Mouse (Mus musculus): ENCODE data around the gene Fxyd2.
A peak's percentile ranks its signal among the peaks of the same experiment; 100 is the strongest.

The Fxyd2 gene

GRCm38 (mm10) chr9:45399434-45399833, at the start of gene Fxyd2:
Gene Fxyd2 (plus strand): TSS chr9:45399669.
- no peak for DNase-seq (ENCODE audit: low read depth, low spot score)

GRCm38 (mm10) chr9:45349851-45350250, 49.6 kb upstream of the Fxyd2 start:
- DNase-seq (ENCODE audit: low read depth, low spot score) = no peak

- DNase-seq (ENCODE audit: low read depth, low spot score) = no peak
Observed at GRCm38 (mm10) chr9:45355192-45355591, 44.3 kb upstream of the Fxyd2 start.

GRCm38 (mm10) chr9:45358356-45358755, 41.1 kb upstream of the Fxyd2 start:
- no peak for DNase-seq (ENCODE audit: low read depth, low spot score)

GRCm38 (mm10) chr9:45362051-45362461, 37.4 kb upstream of the Fxyd2 start:
- no peak for DNase-seq (ENCODE audit: low read depth, low spot score)

GRCm38 (mm10) chr9:45363639-45364214, 35.7 kb upstream of the Fxyd2 start:
- no peak for DNase-seq (ENCODE audit: low read depth, low spot score)

GRCm38 (mm10) chr9:45367716-45368115, 31.8 kb upstream of the Fxyd2 start:
- DNase-seq (ENCODE audit: low read depth, low spot score) = no peak

- DNase-seq (ENCODE audit: low read depth, low spot score) = no peak
Observed at GRCm38 (mm10) chr9:45368341-45368901, 31.0 kb upstream of the Fxyd2 start.

- DNase-seq (ENCODE audit: low read depth, low spot score) = peak; percentile 30
Observed at GRCm38 (mm10) chr9:45370117-45370561, 29.3 kb upstream of the Fxyd2 start, which contains the start of gene Fxyd6. Gene Fxyd6 (plus strand): TSS chr9:45370185.

GRCm38 (mm10) chr9:45370616-45371336, 28.7 kb upstream of the Fxyd2 start:
- DNase-seq (ENCODE audit: low read depth, low spot score) = no peak

GRCm38 (mm10) chr9:45371337-45371707, 28.1 kb upstream of the Fxyd2 start:
- peak; percentile 59 for DNase-seq (ENCODE audit: low read depth, low spot score)

- no peak for DNase-seq (ENCODE audit: low read depth, low spot score)
Observed at GRCm38 (mm10) chr9:45373896-45374295, 25.6 kb upstream of the Fxyd2 start.

GRCm38 (mm10) chr9:45374988-45375502, 24.4 kb upstream of the Fxyd2 start:
- DNase-seq (ENCODE audit: low read depth, low spot score) = no peak

GRCm38 (mm10) chr9:45376427-45376826, 23.0 kb upstream of the Fxyd2 start:
- DNase-seq (ENCODE audit: low read depth, low spot score) = no peak

- DNase-seq (ENCODE audit: low read depth, low spot score) = no peak
Observed at GRCm38 (mm10) chr9:45376883-45377282, 22.6 kb upstream of the Fxyd2 start.

GRCm38 (mm10) chr9:45380411-45381251, 18.8 kb upstream of the Fxyd2 start:
- peak; percentile 22 for DNase-seq (ENCODE audit: low read depth, low spot score)

GRCm38 (mm10) chr9:45382336-45382735, 17.1 kb upstream of the Fxyd2 start:
- peak; percentile 20 for DNase-seq (ENCODE audit: low read depth, low spot score)

- no peak for DNase-seq (ENCODE audit: low read depth, low spot score)
Observed at GRCm38 (mm10) chr9:45382834-45383233, 16.6 kb upstream of the Fxyd2 start.

- DNase-seq (ENCODE audit: low read depth, low spot score) = no peak
Observed at GRCm38 (mm10) chr9:45383883-45384282, 15.6 kb upstream of the Fxyd2 start.

- DNase-seq (ENCODE audit: low read depth, low spot score) = no peak
Observed at GRCm38 (mm10) chr9:45386698-45387097, 12.8 kb upstream of the Fxyd2 start.

GRCm38 (mm10) chr9:45388385-45388994, 11.0 kb upstream of the Fxyd2 start:
- no peak for DNase-seq (ENCODE audit: low read depth, low spot score)
